Mouse (Mus musculus) B cell, adult 62 days (primary cell): ENCODE data around the gene Thoc7. TPM values are rescaled to one million over a fixed set of nuclear protein-coding genes. Genes with fewer than 3 reads are reported as not detected.

Experiments used
- total RNA-seq: library from RNA; stranded (reverse); gene quantifications from 4 replicates; pipeline ENCODE4 v1.2.4, GENCODE M21; 2023

Gene Thoc7
- total RNA-seq: 59.0 to 70.5 TPM (median 64.2 TPM) in 4 replicates

GRCm38 (mm10) chr14:13961401-13962112, at the start of gene Thoc7, which contains the start of gene Atxn7:
Gene Thoc7, minus strand, starts transcription at chr14:13961852.
Gene Atxn7, plus strand, starts transcription at chr14:13961440.

GRCm38 (mm10) chr14:13914387-13915082, 47.1 kb downstream of the Thoc7 start, which contains the start of gene Gm281:
Gene Gm281, minus strand, starts transcription at chr14:13914478.

Other genes with a start within 250 kb of the Thoc7 start
- gene Gm281, start 47.4 kb downstream of the Thoc7 start, total RNA-seq: not detected in 4 replicates
- gene Atxn7, start 412 bp downstream of the Thoc7 start, total RNA-seq: 64.9 to 76.4 TPM (median 67.6 TPM) in 4 replicates
- gene Psmd6, start 159.1 kb upstream of the Thoc7 start, total RNA-seq: 93.3 to 106 TPM (median 94.5 TPM) in 4 replicates
- gene Olfr720, start 225.0 kb upstream of the Thoc7 start, total RNA-seq: not detected in 4 replicates